Mouse (Mus musculus) ES-E14 (cell line): ENCODE data around the gene Tmem98. TPM values are rescaled to one million over a fixed set of nuclear protein-coding genes. Genes with fewer than 3 reads are reported as not detected.

Source experiments
- DNase-seq: peaks from one replicate; pipeline ENCODE4 v3.0.0-alpha.2; 2013; ENCODE audit warnings: low read depth, low spot score
- H3K27ac ChIP-seq: 2 replicates; pipeline ENCODE4 v1.5.1; 2012; ENCODE audit warnings: low read depth, mild to moderate bottlenecking, low read length, moderate library complexity, mixed read lengths; ENCODE audit not compliant: poor library complexity, insufficient read depth, severe bottlenecking
- H3K36me3 ChIP-seq: 2 replicates; pipeline ENCODE4 v1.6.1; 2012; ENCODE audit warnings: mild to moderate bottlenecking, low read length, moderate library complexity, mixed read lengths; ENCODE audit not compliant: control insufficient read depth, poor library complexity, insufficient read depth, severe bottlenecking
- H3K4me1 ChIP-seq, 2 experiments: fragments of 150-350 bp in 1 of 2; sonication (generic) in 1 of 2; 2 replicates each; pipeline ENCODE4 v1.6.1; 2012; ENCODE audit warnings: low read length in 2 of 2, mild to moderate bottlenecking in 1 of 2, mixed read lengths in 1 of 2; ENCODE audit not compliant: control insufficient read depth in 2 of 2, insufficient read depth in 2 of 2, poor library complexity in 1 of 2
- H3K4me3 ChIP-seq, 2 experiments: fragments of 150-350 bp in 1 of 2; sonication (generic) in 1 of 2; 2 replicates each; pipeline ENCODE4 v1.5.1; 2012; ENCODE audit warnings: low read length in 2 of 2, low read depth in 1 of 2, mild to moderate bottlenecking in 1 of 2, mixed read lengths in 1 of 2; ENCODE audit not compliant: insufficient read depth in 1 of 2, poor library complexity in 1 of 2, severe bottlenecking in 1 of 2
- H3K9ac ChIP-seq: 2 replicates; pipeline ENCODE4 v1.6.1; 2012; ENCODE audit warnings: low read depth, mild to moderate bottlenecking, low read length, mixed read lengths; ENCODE audit not compliant: poor library complexity, insufficient read depth, severe bottlenecking
- H3K9me3 ChIP-seq: fragments of 150-350 bp; sonication (generic); 2 replicates; pipeline ENCODE4 v1.6.1; 2012; ENCODE audit warnings: low read depth, mild to moderate bottlenecking, low read length; ENCODE audit not compliant: control insufficient read depth, insufficient read depth
- CHD2 ChIP-seq: IDR thresholded peaks from 2 replicates; pipeline ENCODE4 v1.6.1; 2014; ENCODE audit warnings: mild to moderate bottlenecking, low read depth, low read length, inconsistent platforms
- HCFC1 ChIP-seq: IDR thresholded peaks from 2 replicates; pipeline ENCODE4 v1.6.1; 2012; ENCODE audit warnings: low read length, inconsistent platforms, borderline replicate concordance; ENCODE audit not compliant: insufficient read depth
- MAFK ChIP-seq: IDR thresholded peaks from 2 replicates; pipeline ENCODE4 v1.6.1; 2014; ENCODE audit warnings: mild to moderate bottlenecking, low read depth, low read length, inconsistent platforms; ENCODE audit not compliant: insufficient read depth
- ZC3H11A ChIP-seq: IDR thresholded peaks from 2 replicates; pipeline ENCODE4 v1.6.1; 2012; ENCODE audit warnings: low read depth, mild to moderate bottlenecking, inconsistent platforms, low read length, borderline replicate concordance
- ZNF384 ChIP-seq: IDR thresholded peaks from 2 replicates; pipeline ENCODE4 v1.6.1; 2012; ENCODE audit warnings: low read depth, low read length, inconsistent platforms
- in situ Hi-C, 2 experiments: fragments of 600-800 bp; cut with MboI; formaldehyde crosslinking; loops; one replicate each; pipeline ENCODE4 v1.15.1; 2025; ENCODE audit warnings: low sequenced_read_pairs in 2 of 2, inconsistent platforms in 1 of 2; ENCODE audit not compliant: unreplicated experiment in 2 of 2
- total RNA-seq: library from RNA; depleted of rRNA; stranded (reverse); fragments of 300-350 nt; gene quantifications from 2 replicates; pipeline ENCODE4 v1.2.3, GENCODE M21; 2012

Tmem98 gene
- total RNA-seq, 1 experiment = 12.1 TPM

DNA sequence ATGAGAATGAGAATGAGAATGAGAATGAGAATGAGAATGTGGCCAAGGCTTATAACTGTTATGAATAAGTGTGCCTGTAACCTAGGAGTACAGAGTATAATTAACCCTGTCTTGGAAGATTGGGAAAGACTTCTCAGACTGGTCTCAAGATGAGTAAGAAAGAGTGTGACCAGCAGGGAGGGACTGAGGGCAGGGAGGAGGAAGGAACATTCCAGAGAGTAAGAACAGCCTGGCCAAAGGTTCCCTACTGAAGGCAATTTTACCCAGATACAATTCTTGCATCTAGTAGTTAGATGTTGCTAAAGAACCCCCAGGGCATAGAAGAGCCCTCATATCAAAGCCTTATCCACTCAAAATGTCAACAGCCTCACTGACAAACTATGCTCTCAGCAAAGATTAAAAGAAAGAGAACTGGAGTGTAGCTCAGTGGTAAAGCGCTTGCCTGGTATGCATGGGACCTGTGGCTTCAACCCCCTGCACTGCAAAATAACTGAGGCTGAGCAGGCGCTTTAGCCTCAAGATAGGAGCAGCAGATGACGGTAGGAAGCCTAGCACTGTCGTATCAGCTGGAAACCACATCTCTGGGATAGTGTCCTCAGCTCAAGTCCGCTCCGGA is 37.3 kb upstream of the Tmem98 start:
- no peak overlapping the region for H3K9ac ChIP-seq
- no peak overlapping the region for H3K4me3 ChIP-seq
- no peaks in the 10 kb centered on the region for H3K9me3 ChIP-seq
- no peak for DNase-seq
- peaks cover 0 to 5% of the 10 kb centered on the region in 2 experiments; a peak in 2 of 4 replicates for H3K4me1 ChIP-seq
- H3K27ac ChIP-seq = no peak overlapping the region
- no peaks in the 10 kb centered on the region for H3K36me3 ChIP-seq
- TF ChIP-seq MAFK (no peak), HCFC1 (no peak), CHD2 (no peak), ZNF384 (no peak)
- in situ Hi-C loops = no loop called here

DNA sequence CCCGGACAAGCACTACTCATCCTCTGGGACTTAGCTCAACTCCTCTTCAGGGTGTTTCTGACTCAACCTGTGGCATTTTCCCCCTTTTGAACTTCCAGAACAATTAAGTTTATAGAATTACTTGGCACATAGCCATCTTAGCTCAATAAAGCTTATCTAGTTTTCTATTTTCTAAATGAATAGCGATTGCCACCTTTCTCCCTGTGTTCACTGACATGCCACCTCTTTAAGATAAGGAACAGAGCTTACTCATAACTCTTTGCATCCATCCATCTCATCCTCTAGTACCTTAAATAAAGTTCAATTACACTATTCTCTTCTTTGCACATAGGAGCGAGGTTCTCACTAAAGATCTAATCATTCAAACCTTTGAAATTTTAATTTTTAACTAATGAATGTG is 34.4 kb upstream of the Tmem98 start:
- TF ChIP-seq HCFC1 (no peak), ZC3H11A (no peak), CHD2 (no peak), MAFK (no peak), ZNF384 (no peak)
- Histone ChIP-seq H3K27ac (no peak overlapping the region), H3K9me3 (no peaks in the 10 kb centered on the region), H3K9ac (no peak overlapping the region), H3K4me3 (no peak overlapping the region), H3K4me1 (peaks cover 0 to 5% of the 10 kb centered on the region in 2 experiments; a peak in 2 of 4 replicates), H3K36me3 (no peaks in the 10 kb centered on the region)
- no peak for DNase-seq
- in situ Hi-C loops = no loop called here

DNA sequence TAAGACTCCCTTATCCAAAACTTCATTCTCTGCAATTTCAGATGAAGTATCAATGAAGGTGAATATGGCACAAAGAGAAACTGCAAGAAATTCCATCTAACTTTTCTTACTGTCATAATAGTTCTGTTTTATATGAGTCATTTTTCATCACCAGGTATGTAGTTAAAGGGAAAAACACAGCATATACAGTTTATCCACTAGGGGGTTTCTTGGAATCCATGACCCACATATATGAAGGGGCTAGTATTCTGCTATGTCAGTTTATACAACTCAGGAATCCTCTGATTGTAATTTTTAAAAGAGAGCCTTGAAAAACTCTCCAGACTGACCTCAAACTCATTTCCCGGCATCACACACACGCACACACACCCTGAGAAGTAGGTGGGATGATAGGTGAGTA is 32.3 kb upstream of the Tmem98 start:
- H3K9me3 ChIP-seq = no peaks in the 10 kb centered on the region
- H3K4me3 ChIP-seq = no peak overlapping the region
- no peak overlapping the region for H3K27ac ChIP-seq
- in situ Hi-C loops = no loop called here
- no peak for DNase-seq
- H3K4me1 ChIP-seq = peaks cover 0 to 5% of the 10 kb centered on the region in 2 experiments; a peak in 2 of 4 replicates
- TF ChIP-seq HCFC1 = no peak
- no peak overlapping the region for H3K9ac ChIP-seq
- H3K36me3 ChIP-seq = no peaks in the 10 kb centered on the region

DNA sequence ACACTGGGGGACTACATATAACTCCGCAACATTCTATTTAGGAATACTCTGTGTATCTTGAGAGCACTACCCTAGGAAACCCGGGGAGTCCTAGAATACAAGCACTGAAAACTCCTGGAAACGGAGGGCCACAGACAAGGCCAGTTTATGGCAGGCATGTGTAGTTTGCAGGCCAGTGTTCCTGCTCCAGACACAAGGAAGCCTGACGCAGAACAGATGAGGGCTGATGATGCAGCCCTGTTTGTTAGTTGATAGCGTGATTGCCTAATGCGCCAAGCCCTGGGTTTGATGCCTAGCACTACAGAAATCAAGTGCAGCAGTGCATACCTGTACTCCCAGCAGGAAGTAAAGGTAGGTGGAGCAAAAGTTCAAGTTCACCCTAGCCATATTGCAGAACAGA is 31.8 kb upstream of the Tmem98 start:
- Histone ChIP-seq H3K9me3 (no peaks in the 10 kb centered on the region), H3K4me1 (peaks cover 0 to 5% of the 10 kb centered on the region in 2 experiments; a peak in 2 of 4 replicates), H3K27ac (no peak overlapping the region), H3K4me3 (no peak overlapping the region), H3K9ac (no peak overlapping the region), H3K36me3 (no peaks in the 10 kb centered on the region)
- no peak for DNase-seq
- in situ Hi-C loops = no loop called here
- TF ChIP-seq ZC3H11A = no peak
- no peak for TF ChIP-seq HCFC1
- no peak for TF ChIP-seq CHD2
- TF ChIP-seq ZNF384 = no peak
- TF ChIP-seq MAFK = no peak

DNA sequence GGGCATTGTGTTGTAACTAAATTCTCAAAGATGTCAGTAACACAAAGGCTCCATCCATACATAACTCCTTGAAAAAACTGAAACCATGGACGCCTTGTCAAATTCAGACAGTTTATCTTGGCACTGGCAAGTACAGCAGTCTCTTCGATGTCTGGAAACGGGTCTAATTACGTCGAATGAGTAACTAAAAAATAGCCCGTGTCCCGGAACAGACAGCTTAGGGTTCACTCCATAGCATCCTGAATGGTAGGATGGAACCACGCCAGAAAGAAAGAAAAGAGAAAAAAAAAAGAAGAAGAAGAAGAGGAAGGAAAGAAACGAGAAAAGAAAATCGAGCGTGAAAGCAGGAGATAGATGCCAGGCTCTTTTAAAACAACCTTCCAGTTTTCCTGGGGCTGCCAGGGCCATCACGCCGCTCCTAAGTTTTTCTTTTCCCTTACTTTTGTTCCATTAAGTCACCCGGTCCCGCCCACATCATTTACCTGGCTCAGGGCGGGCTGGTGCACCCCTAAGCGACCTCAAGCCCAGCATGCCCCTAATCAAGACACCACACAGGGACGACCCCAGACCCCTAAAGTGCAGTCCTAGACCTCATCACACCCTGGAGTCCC is 31.0 kb upstream of the Tmem98 start:
- DNase-seq = no peak
- Histone ChIP-seq H3K4me3 (peak overlapping the region; percentile 84 to 96), H3K4me1 (peaks cover 0 to 5% of the 10 kb centered on the region in 2 experiments; a peak in 2 of 4 replicates), H3K9ac (peak overlapping the region; percentile 83), H3K27ac (no peak overlapping the region), H3K9me3 (no peaks in the 10 kb centered on the region), H3K36me3 (no peaks in the 10 kb centered on the region)
- in situ Hi-C loops = no loop called here
- no peak for TF ChIP-seq ZNF384
- TF ChIP-seq HCFC1 = no peak
- no peak for TF ChIP-seq ZC3H11A
- TF ChIP-seq MAFK = no peak
- TF ChIP-seq CHD2 = no peak
